Mouse (Mus musculus) bone marrow macrophage, adult 2 months (primary cell): ENCODE measurements at regions not wholly inside any gene's neighbourhood (a gene's known extent, or its start where the extent isn't known, plus 50 kb on each side); places are given as distances from the start of the nearest gene placed in this dataset.

Source experiments
- CTCF ChIP-seq: IDR thresholded peaks from 2 replicates; pipeline ENCODE4 v1.5.1; 2012; ENCODE audit warnings: low read depth, mild to moderate bottlenecking, low read length, moderate library complexity
- POLR2A ChIP-seq: IDR thresholded peaks from 2 replicates; pipeline ENCODE4 v1.6.1; 2012; ENCODE audit warnings: mild to moderate bottlenecking, low read depth, low read length, borderline replicate concordance

DNA sequence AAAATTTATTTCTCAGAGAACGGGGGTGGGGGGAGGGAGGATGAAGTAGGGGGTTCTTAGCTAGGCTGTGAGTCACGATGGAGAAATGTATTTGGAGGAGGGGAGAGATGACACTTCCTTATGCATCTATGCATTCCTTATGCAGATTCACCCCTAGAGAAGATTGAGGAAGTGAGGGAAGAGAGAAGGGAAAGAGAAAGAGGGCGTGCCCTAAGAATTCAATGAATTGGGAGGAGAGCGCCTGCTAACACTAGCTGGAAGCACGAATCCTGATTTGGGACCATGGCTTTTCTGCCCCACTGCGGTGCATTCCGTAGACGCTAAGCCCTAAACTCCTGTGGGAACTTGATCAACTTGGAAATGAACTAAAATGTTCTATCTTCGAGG lies 56.1 kb downstream of the Foxi3 start:
- TF ChIP-seq POLR2A (no peak), CTCF (no peak)
